Mouse (Mus musculus): ENCODE measurements around the gene Gm28036.
"Not testable (repeated sequence)": the region's sequence is repeated elsewhere in the genome, so short reads cannot be mapped to it uniquely, and the experiment has no call there.

Gm28036 gene

GRCm38 (mm10) chr2:156126992-156127391, at the start of gene Gm28036:
Gene Gm28036 (minus strand): TSS chr2:156127092.
- DNase-seq, result no peak

GRCm38 (mm10) chr2:156166557-156166956, 39.7 kb upstream of the Gm28036 start:
- DNase-seq, result no peak

GRCm38 (mm10) chr2:156165478-156165877, 38.6 kb upstream of the Gm28036 start:
- DNase-seq, result no peak

GRCm38 (mm10) chr2:156151538-156151937, 24.6 kb upstream of the Gm28036 start:
- DNase-seq, result no peak

GRCm38 (mm10) chr2:156147316-156147915, 20.5 kb upstream of the Gm28036 start:
- DNase-seq, result no peak

- DNase-seq, result no peak
Observed at GRCm38 (mm10) chr2:156146272-156146989, 19.5 kb upstream of the Gm28036 start.

GRCm38 (mm10) chr2:156145486-156146130, 18.7 kb upstream of the Gm28036 start:
- no peak for DNase-seq

GRCm38 (mm10) chr2:156143953-156144724, 17.2 kb upstream of the Gm28036 start, which contains the start of the genes Romo1 and Nfs1:
Gene Romo1 (plus strand): TSS chr2:156144039.
Gene Nfs1 (minus strand): TSS chr2:156144186.
- peak; percentile 91 to 93 for DNase-seq

GRCm38 (mm10) chr2:156143367-156143766, 16.5 kb upstream of the Gm28036 start:
- no peak for DNase-seq

- no peak for DNase-seq
Observed at GRCm38 (mm10) chr2:156142820-156143219, 15.9 kb upstream of the Gm28036 start.

- no peak for DNase-seq
Observed at GRCm38 (mm10) chr2:156135695-156136094, 8.8 kb upstream of the Gm28036 start.

- no peak for DNase-seq
Observed at GRCm38 (mm10) chr2:156134161-156134560, 7.3 kb upstream of the Gm28036 start.

GRCm38 (mm10) chr2:156123731-156124130, 3.2 kb downstream of the Gm28036 start:
- no peak for DNase-seq

GRCm38 (mm10) chr2:156119566-156119965, 7.3 kb downstream of the Gm28036 start:
- no peak for DNase-seq

GRCm38 (mm10) chr2:156112080-156112423, 14.8 kb downstream of the Gm28036 start:
- DNase-seq, result not testable (repeated sequence)

- peak; percentile 87 to 90 for DNase-seq
Observed at GRCm38 (mm10) chr2:156111358-156112079, 15.4 kb downstream of the Gm28036 start, which contains the start of the genes Cpne1 and Rbm12. Gene Cpne1 (minus strand): TSS chr2:156111965. Gene Rbm12 (minus strand): TSS chr2:156111978.

GRCm38 (mm10) chr2:156110627-156111357, 16.1 kb downstream of the Gm28036 start:
- peak in 1 of 2 experiments; percentile 7 for DNase-seq

GRCm38 (mm10) chr2:156091926-156092325, 35.0 kb downstream of the Gm28036 start:
- no peak for DNase-seq

- no peak for DNase-seq
Observed at GRCm38 (mm10) chr2:156089799-156090198, 37.1 kb downstream of the Gm28036 start.

GRCm38 (mm10) chr2:156087391-156088110, 39.3 kb downstream of the Gm28036 start:
- no peak for DNase-seq

GRCm38 (mm10) chr2:156084541-156084940, 42.4 kb downstream of the Gm28036 start:
- DNase-seq, result no peak
